In genomic region chr15:100825249-100825856, GRCm38 (mm10) we compare ENCODE assay signal across 8 mouse cellular contexts. TPM values are rescaled to one million over a fixed set of nuclear protein-coding genes. Genes with fewer than 3 reads are reported as not detected.
DNase-seq lines count a peak whose midpoint lies in the region; ATAC-seq and TF ChIP-seq lines count a peak whose summit lies in the region.

No protein-coding gene starts in this region.

- no peaks in the 10 kb centered on the region for H3K36me3 ChIP-seq in hindbrain, embryonic 15.5 days
- H3K36me3 ChIP-seq in midbrain, embryonic 13.5 days, result no peaks in the 10 kb centered on the region

- WGBS in cerebellum, adult 2 months, result 12% methylated on average over 26 of the region's 26 CpGs
- WGBS in hindbrain, embryonic 15.5 days, result 20% methylated on average over 26 of the region's 26 CpGs
- 14% methylated on average over 26 of the region's 26 CpGs for WGBS in midbrain, embryonic 13.5 days

- no peak overlapping the region for H3K27ac ChIP-seq in cerebellum, adult 2 months (ENCODE audit: insufficient read depth, low read length)
- no peak overlapping the region for H3K27ac ChIP-seq in hindbrain, embryonic 15.5 days (replicated peaks)
- H3K27ac ChIP-seq in midbrain, embryonic 13.5 days, result no peak overlapping the region

- DNase-seq in cerebellum, adult 2 months, result peak in 1 of 2 experiments; percentile 18
- DNase-seq in brain, adult 2 months (ENCODE audit: low read depth, low spot score), result peak; percentile 90
- no peak for DNase-seq in yolk sac, embryonic 10.5 days (ENCODE audit: low spot score)
- no peak for DNase-seq in MN1 (ENCODE audit: low spot score)
- no peak for DNase-seq in ovary, postnatal 14 days (ENCODE audit: low spot score)

- H3K4me1 ChIP-seq in cerebellum, adult 2 months (ENCODE audit: control insufficient read depth, insufficient read depth, low read length), result no peaks in the 10 kb centered on the region
- H3K4me1 ChIP-seq in hindbrain, embryonic 15.5 days (replicated peaks), result peaks cover 8% of the 10 kb centered on the region
- H3K4me1 ChIP-seq in midbrain, embryonic 13.5 days (replicated peaks), result 0 out of 2 replicates have a peak, but pooled peaks cover 6% of the 10 kb centered on the region

- peak overlapping the region; percentile 26; the same call in 1 of the 2 replicates for H3K9ac ChIP-seq in hindbrain, embryonic 15.5 days
- peak overlapping the region; percentile 46; the same call in 1 of the 2 replicates for H3K9ac ChIP-seq in midbrain, embryonic 13.5 days (replicated peaks)

- ATAC-seq in cerebellum, adult (ENCODE audit: insufficient number of reproducible peaks, low FRiP score, low TSS enrichment), result no peak
- peak; percentile 84 for ATAC-seq in hindbrain, embryonic 15.5 days (ENCODE audit: low FRiP score, low read depth)
- peak; percentile 63 for ATAC-seq in midbrain, embryonic 13.5 days

- peak overlapping the region; percentile 57 for H3K4me2 ChIP-seq in hindbrain, embryonic 15.5 days
- H3K4me2 ChIP-seq in midbrain, embryonic 13.5 days (replicated peaks), result peak overlapping the region; percentile 45

- no peak for TF ChIP-seq CTCF in cerebellum, adult 2 months (IDR thresholded peaks at IDR 0.05; ENCODE audit: borderline replicate concordance, insufficient read depth, low read depth, low read length)

- no peaks in the 10 kb centered on the region for H3K27me3 ChIP-seq in cerebellum, adult 2 months (ENCODE audit: control insufficient read depth, insufficient read depth, low read length)
- H3K27me3 ChIP-seq in hindbrain, embryonic 15.5 days, result peaks cover 4% of the 10 kb centered on the region; the same call in 1 of the 2 replicates
- H3K27me3 ChIP-seq in midbrain, embryonic 13.5 days, result peaks cover 22% of the 10 kb centered on the region

- no peaks in the 10 kb centered on the region for H3K9me3 ChIP-seq in hindbrain, embryonic 15.5 days
- no peaks in the 10 kb centered on the region for H3K9me3 ChIP-seq in midbrain, embryonic 13.5 days

- TF ChIP-seq POLR2A in cerebellum, adult 2 months (IDR thresholded peaks at IDR 0.05; ENCODE audit: borderline replicate concordance, insufficient read depth, low read length), result no peak

- H3K4me3 ChIP-seq in cerebellum, adult 2 months (replicated peaks; ENCODE audit: insufficient read depth, low read depth, low read length), result peak overlapping the region; percentile 0
- H3K4me3 ChIP-seq in hindbrain, embryonic 15.5 days, result peak overlapping the region; percentile 27
- peak overlapping the region; percentile 21 for H3K4me3 ChIP-seq in midbrain, embryonic 13.5 days (replicated peaks)

RNA-seq across cellular contexts. Expression of gene Scn8a, which starts 44.3 kb away (rescaled TPM):
- 103 and 107 TPM in 2 replicates for polyA plus RNA-seq in cerebellum, adult 2 months (2012; rRNA removed)
- polyA plus RNA-seq in hindbrain, embryonic 15.5 days (2015; fragmentation: Nextera tagmentation; extraction: Ambion mirVana), result 21.0 and 29.2 TPM in 2 replicates
- 20.2 and 23.0 TPM in 2 replicates for polyA plus RNA-seq in midbrain, embryonic 13.5 days (2015; fragmentation: Nextera tagmentation; extraction: Ambion mirVana)
